Mouse (Mus musculus) T-cell, adult 66 days (primary cell): ENCODE results near the gene Ccdc6. TPM values are rescaled to one million over a fixed set of nuclear protein-coding genes. Genes with fewer than 3 reads are reported as not detected.

ENCODE experiments used
- total RNA-seq, 2 experiments: library from RNA; stranded (reverse); gene quantifications; 3 replicates in 1 of 2; 4 replicates in 1 of 2; pipeline ENCODE4 v1.2.4; 2023

Gene Ccdc6
- total RNA-seq, result 10 to 100 TPM; 60.1 to 62.9 TPM

DNA sequence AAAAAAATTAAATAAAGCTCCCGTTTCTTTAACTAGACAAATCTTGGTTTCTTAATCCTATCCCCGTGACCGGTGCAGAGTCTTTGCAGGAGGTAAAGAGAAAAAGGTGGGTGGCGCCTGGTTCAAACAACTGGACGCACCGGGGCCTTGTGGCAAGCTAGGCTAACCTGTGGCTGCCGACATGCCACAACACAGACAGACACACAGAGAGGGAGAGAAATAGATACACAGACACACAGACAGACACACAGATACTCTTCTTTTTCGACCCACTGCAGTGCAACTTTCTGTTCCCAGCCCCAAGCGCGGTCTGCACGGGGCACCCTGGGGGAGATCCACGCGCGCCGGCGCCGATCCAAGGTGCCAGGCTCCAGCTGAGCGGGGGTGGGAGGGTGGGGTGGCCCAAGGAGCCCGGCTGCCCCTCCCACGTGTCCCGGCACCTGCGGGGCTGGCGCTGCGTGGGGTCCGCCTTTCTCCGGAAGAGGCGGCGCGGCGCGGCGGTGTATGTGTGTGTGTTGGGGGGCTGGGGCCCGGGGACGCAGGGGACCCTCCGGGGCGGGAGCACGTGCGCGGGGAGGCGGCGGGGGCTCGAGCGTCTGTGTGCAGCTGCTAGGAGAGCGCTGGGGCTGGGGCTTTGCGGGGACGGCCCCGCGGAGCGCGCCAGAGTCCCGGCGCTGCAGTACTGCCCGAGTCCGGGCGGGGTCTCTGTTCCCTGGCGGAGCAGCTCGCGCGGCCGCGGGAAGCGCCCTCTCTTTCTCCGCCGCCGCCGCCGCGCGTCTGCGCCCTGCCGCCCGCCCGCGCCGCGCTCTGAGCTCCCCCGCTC, at the start of gene Ccdc6:
Gene Ccdc6, plus strand, starts transcription at position 756 of the 823 bp plus-strand sequence.

DNA sequence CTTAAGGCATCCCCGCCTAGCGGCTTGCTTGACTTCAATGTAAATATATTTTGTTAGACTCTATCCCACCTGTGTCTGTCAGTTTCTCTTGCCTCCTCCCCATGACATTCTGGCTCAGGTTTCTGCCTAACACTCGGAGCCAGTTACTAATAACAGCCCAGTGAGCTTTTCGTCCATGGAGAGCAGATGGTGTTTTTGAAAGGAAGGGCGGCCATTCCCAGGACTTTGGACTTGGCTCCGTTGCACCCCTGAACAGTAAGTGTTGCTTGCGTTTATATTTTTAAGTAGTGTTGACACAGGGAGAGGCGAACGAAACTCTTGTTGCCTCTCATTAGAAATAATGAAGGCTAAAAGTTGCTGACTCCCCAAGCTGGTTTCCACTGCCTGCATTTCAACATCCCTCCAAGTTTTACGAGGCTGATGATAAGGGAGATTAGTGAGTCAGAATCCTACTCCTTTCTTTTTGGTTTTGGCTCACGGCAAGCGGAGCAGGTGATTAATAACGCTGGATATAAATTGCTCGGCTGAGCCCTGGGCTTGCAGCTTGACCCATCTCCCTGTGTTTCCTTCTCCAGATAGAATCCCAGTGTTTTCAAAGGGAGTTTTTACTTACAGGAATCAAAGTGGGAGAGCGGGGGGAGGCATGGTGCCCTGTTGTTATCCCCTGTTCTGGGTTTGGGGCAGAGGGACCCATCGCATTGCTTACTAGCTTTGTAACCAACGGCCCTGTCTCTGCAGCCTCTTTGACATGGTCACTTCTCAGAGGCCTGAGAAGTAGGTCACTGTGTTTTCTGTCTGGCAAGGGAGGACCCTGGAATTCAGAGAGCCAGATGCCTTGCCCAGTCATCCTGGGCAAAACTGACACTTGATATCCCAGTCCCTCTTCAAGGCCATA, 107.8 kb downstream of the Ccdc6 start, which contains the start of gene Mrln:
Gene Mrln, plus strand, starts transcription at position 160 of the 895 bp plus-strand sequence.

Other genes with a start within 250 kb of the Ccdc6 start
- not detected for gene Mrln, start 107.5 kb downstream of the Ccdc6 start, total RNA-seq
- gene Slc16a9, start 148.0 kb downstream of the Ccdc6 start, total RNA-seq, result under 1 TPM in 1 of 2 experiments, not detected in 1; 0.39 TPM